Mouse (Mus musculus) granulocyte monocyte progenitor cell, adult 5-6 weeks (primary cell): ENCODE results near the gene Ablim1. TPM values are rescaled to one million over a fixed set of nuclear protein-coding genes. Genes with fewer than 3 reads are reported as not detected.

Experiments used
- ATAC-seq: replicated peaks from 2 replicates; pipeline ENCODE4 v1.8.0; 2016; ENCODE audit warnings: mild to moderate bottlenecking, moderate TSS enrichment, inconsistent platforms; ENCODE audit not compliant: poor library complexity, severe bottlenecking
- total RNA-seq, 2 experiments: library from RNA; stranded (forward) in 1 of 2; stranded (reverse) in 1 of 2; fragments of 200-712, 200-1000 nt in 1 of 2; fragments of >200 nt in 1 of 2; fragmentation: Nextera tagmentation in 1 of 2; gene quantifications; 2 replicates each; pipeline ENCODE4 v1.2.3; 2014 to 2017

Gene Ablim1
- total RNA-seq, 2 experiments from 2014 or later, result 8.0 to 9.4 TPM

GRCm38 (mm10) chr19:57167721-57168120 is 147.0 kb downstream of the Ablim1 start:
- ATAC-seq, result no peak

GRCm38 (mm10) chr19:57164882-57165281 is 149.8 kb downstream of the Ablim1 start:
- ATAC-seq, result no peak

GRCm38 (mm10) chr19:57163315-57163714 is 151.4 kb downstream of the Ablim1 start:
- no peak for ATAC-seq

- no peak for ATAC-seq
Observed at GRCm38 (mm10) chr19:57161978-57162727, 152.6 kb downstream of the Ablim1 start.

GRCm38 (mm10) chr19:57161010-57161660 is 153.6 kb downstream of the Ablim1 start:
- peak; percentile 79 for ATAC-seq

GRCm38 (mm10) chr19:57157731-57158343 is 156.9 kb downstream of the Ablim1 start:
- ATAC-seq, result no peak

GRCm38 (mm10) chr19:57155121-57155884 is 159.4 kb downstream of the Ablim1 start:
- no peak for ATAC-seq

GRCm38 (mm10) chr19:57152357-57152756 is 162.4 kb downstream of the Ablim1 start:
- no peak for ATAC-seq

- ATAC-seq, result no peak
Observed at GRCm38 (mm10) chr19:57151504-57151903, 163.2 kb downstream of the Ablim1 start.

GRCm38 (mm10) chr19:57150275-57150674 is 164.4 kb downstream of the Ablim1 start:
- peak; percentile 72 for ATAC-seq

GRCm38 (mm10) chr19:57147746-57148145 is 167.0 kb downstream of the Ablim1 start:
- ATAC-seq, result no peak

- ATAC-seq, result no peak
Observed at GRCm38 (mm10) chr19:57146936-57147335, 167.8 kb downstream of the Ablim1 start.

GRCm38 (mm10) chr19:57143646-57144045 is 171.1 kb downstream of the Ablim1 start:
- ATAC-seq, result no peak

GRCm38 (mm10) chr19:57141756-57142461 is 172.8 kb downstream of the Ablim1 start:
- ATAC-seq, result no peak

- no peak for ATAC-seq
Observed at GRCm38 (mm10) chr19:57140874-57141273, 173.8 kb downstream of the Ablim1 start.

GRCm38 (mm10) chr19:57140071-57140470 is 174.6 kb downstream of the Ablim1 start:
- ATAC-seq, result no peak

GRCm38 (mm10) chr19:57138909-57139617 is 175.7 kb downstream of the Ablim1 start:
- ATAC-seq, result no peak

- ATAC-seq, result no peak
Observed at GRCm38 (mm10) chr19:57138469-57138868, 176.2 kb downstream of the Ablim1 start.

- no peak for ATAC-seq
Observed at GRCm38 (mm10) chr19:57138045-57138444, 176.7 kb downstream of the Ablim1 start.
